Mouse (Mus musculus) frontal cortex, postnatal 25 days (tissue): Measurements from ENCODE around the gene Ntn5.
A peak's percentile ranks its signal among the peaks of the same experiment; 100 is the strongest.
"Not testable (repeated sequence)": the region's sequence is repeated elsewhere in the genome, so short reads cannot be mapped to it uniquely, and the experiment has no call there.

ENCODE experiments used
- DNase-seq, 2 experiments: peaks; one replicate each; pipeline ENCODE4 v3.0.0; 2022; ENCODE audit warnings: low spot score in 2 of 2

Gene Ntn5

DNA sequence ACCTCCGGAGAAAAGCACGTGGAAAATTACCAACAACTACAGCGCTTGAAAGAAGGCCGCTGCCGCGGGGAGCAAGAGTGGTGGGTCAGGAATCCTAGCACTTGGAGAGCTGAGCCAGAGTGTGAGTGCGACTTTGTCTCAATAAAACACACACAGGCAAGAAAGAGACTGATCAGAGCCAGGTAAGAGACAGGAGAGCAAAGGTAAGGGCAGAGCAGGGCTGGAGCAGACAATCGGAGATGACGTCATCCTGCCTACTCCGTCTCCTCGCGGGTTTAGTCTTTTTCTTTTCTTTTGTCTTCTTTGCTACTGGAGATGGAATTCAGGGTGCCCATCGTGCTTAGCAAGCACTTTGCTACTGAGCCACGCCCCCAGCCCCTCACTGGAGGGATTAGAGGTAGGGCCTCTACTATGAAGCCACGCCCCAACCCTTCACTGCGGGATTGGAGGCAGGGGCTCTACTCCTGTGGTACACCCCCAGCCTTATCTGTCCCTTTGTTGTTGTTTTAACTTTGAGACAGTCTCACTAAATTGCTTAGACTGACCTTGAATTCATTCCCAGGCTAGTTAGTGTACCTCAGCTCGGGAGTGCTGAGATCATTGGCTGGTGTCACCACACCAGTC is 29.3 kb upstream of the Ntn5 start:
- no peak for DNase-seq

DNA sequence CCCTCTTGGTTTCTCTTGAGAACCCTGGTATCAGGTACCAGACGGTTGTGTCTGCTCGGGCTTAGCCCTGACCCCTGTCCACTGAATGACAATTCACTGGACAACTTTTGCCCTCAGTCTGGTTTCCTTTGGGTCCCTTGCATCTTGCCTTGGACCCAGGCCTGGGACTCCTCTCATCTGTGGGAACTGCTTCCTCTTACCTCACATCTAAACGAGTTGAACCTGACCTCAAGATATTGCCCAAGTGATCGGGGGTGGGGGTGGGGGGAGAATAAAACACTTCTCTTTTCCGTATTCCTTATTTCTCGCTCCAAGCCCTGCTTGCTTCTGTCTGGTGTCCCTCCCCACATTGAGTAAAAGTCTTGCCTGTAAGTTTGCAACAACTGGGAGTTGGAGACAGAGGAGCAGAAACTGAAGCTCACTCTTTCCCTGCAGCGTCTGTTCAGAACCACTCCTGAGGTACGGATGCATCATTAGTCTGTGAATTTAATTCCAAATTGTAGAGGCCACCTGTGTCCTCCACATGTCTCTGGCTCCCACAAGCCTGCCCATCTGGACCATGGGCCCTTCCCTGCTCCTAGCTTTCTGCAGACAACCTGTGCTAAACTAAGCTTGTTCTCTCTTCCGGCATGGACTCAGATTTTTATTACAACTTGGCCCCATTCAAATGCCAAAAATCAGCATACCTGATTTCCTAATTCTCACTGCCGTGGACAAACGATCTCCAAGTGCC is 22.9 kb upstream of the Ntn5 start:
- no peak for DNase-seq

DNA sequence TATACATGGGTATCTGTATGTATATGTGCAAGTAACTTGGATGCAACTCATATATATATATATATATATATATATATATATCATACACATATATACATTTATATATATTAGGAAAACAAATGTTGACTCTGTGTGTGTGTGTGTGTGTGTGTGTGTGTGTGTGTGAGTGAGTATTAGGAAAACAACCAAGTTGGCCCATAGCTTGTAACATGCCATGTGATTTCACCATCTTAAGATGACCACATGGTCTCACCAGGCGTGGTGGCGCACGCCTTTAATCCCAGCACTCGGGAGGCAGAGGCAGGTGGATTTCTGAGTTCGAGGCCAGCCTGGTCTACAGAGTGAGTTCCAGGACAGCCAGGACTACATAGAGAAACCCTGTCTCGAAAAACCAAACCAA is 22.1 kb upstream of the Ntn5 start:
- not testable (repeated sequence) for DNase-seq

DNA sequence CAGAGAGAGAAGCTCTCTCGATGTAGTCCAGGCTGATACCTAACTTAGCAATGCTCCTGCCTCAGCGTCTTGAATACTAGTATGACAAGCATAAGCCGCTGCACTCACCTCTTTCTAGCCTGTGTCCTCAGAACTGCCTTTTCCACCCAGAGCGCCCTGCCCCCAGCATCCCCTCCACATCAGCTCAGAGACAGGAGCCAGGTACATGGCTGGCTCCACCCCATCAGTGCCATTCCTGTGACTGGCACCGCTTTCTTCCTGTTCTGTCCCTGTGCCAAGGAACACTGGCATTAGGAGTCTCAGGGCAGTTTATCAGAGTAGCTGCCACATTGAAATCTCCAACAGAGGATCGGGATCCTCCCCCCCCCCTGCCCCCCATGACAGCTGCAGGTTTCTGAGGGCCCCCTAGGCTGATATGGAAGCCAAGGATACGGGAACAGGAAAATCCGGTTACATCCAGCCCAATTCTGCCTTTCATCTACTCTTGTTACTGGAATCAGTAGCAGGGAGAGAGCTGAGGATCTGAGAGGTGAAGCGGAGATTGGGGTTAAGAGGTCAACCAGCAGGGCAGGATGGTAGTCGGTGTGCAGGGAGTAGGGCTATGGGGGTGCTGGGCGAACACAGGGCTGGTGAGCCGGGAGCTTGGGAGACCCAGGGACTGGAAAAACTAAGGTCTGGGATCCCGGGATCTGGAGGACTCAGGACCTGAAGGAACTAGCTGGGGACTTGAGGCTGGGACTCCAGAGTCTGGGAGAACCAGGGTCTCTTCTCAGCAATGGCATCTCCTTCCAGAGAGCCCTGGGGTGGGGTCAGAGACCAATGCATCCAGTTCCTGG is 18.3 kb upstream of the Ntn5 start:
- no peak for DNase-seq

DNA sequence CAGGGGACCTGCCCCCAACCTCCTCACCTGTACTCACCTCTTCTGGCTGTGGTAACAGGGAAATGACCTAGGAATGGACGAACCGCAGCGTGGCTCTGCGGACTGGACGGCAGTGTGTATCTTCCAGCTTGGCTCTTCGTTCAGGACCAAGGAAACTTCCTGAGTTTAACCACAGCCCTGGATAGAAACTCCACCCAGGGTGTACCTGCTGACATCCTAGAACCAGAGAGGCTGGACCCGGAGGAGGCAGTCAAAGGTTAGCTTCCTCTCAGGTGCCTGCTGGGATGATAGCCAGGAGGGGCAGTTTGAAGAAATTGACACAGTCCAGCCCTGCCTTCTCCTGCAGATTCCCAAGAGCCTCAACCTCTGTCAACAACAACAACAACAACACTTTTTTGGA is 17.7 kb upstream of the Ntn5 start, which contains the start of gene Fut2:
Fut2 (minus strand) TSS at position 234 of the 400 bp plus-strand sequence.
- no peak for DNase-seq

DNA sequence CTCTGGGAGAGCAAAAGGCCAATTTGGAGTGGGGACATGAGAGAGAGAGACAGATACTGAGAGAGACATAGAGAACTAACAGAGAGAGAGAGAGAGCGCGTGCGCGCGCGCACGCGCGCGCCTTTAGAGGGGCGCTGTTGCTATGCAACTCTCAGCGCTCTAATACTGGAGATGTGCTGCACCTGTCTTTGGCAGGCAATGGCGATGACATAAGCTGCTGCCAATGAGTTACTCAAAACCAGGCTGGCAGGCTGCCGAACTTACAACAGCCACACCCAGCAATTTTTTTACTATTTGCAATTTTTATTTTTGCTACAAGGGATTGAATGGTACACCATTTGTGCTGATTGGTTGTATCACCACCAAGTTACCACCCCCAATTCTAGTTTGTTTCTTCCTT is 16.1 kb upstream of the Ntn5 start:
- no peak for DNase-seq

DNA sequence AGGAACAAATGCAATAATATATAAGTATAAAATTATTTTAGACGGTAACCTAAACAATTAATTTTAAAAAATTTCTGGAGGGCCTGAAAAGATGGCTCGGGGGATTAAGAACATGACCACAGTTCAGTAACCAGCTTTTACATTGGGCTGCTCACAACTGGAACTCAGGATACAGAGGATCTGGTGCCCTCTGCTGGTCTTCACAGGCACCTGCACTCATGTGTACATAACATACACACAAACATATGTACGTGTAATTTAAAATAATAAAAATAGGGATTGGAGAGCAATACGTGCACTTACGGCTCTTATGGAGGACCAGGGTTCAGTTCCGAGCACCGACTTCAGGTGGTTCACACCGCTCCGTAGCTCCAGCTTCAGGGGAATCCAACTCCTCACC is 14.9 kb upstream of the Ntn5 start:
- DNase-seq = no peak

DNA sequence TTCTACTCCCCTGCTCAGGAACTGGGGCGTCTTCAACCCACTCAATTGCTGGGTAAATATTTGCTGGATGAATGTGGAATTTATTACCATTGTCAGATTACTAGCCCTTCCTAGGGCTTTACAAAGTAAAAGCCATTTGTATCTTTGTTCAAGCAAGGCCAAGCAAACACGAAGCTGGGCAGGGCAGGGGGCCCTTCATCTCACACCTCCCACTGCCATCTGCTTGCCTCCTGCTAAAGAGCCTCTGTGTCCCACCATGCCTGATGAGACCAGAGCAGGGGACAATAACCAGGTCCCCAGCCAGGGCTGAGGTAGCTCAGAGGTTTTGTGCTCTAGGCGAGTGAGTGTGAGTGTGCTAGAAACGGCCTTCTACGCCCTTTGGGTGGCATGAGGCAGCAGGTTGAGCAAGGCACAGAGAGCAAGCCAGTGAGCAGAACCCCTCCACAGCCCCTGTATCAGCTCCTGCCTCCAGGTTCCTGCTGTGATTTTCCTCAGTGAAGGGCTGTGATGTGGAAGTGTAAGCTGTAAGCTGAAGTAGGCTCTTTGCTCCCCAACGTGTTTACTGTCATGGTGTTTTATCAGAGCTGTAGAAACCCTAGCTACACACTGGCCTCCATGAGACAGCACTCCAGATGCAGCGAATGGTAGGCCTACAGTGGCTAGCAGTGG is 6.1 kb upstream of the Ntn5 start:
- DNase-seq = no peak

DNA sequence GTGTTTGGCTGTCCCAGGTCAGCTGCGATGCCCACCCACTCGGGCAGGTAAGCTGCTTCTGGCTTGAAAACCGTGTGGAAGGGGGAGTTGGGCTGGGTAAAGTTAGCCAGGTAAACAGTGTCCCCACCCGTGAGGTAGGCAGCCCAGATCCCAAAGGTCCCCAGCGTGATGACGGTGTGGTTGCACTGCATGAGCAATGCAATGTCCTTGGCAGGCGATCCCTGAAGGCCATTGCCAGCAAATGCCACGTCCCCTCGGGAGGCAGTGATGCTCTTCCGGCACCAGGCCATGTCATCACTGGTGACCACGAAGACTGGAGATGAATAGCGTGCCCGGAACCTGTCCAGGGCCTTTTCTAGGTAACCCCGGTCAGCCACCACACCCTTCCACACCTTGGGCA is 5.3 kb upstream of the Ntn5 start:
- no peak for DNase-seq

DNA sequence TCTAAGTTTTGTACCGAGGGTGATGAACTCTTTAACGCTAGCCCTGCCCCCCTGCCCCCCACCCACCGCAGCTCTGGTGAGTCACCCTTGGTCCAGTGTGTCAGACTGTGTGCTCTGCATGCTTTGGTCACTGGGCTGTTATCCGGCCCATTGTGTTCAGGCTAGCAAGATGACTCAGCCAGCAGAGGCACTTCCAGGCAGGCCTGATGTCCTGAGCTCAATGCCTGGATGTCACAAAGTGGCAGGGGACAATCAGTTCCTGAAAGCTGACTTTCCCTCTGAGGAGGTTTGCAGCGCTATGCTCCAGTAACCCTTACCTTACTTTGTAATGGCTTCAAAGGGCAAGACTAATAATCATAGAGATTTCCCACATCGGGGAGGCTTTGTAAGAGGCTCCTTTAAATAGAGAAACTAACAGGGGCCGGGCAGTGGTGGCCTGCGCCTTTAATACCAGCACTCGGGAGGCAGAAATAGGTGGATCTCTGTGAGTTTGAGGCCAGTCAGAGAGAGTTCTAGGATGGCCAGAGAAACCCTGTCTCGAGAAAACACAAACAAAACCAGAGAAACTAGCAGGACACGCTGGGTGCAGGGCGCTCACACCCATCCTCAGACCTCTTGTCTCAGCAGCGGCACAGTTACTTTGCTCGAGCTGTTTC is 3.7 kb upstream of the Ntn5 start:
- no peak for DNase-seq

DNA sequence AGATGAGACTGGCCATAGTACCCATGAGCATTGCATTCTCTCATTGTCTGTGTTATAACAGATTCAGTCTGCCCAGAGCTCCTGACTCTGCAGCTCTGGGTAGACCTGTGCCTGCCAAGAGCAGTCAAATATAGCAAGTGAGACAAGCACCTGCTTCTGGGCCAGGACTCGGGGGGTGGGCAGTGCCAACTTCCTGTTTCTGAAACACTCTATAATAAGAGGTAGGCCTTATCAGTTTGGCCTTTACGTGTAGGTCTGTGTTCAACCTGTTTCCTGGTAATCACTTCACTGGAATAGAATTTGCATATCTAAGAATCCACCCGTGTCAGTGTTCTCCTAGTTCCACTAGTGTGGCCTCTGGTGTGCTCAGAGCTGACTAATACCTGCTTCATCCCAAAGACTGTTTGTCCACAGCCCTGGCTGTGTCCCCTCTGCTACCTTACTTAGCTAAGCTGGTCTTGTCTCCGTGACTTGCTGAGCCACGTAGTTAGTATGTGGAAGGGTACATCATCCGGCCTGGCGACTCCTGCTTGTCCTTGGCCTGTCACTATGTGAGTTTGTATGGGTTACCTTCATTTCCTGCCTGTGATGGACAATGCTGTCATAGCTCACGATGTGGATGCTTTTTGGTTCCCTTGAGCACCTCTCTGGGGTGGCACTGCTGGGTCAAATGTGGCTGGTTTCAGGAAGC is 2.6 kb upstream of the Ntn5 start:
- no peak for DNase-seq

DNA sequence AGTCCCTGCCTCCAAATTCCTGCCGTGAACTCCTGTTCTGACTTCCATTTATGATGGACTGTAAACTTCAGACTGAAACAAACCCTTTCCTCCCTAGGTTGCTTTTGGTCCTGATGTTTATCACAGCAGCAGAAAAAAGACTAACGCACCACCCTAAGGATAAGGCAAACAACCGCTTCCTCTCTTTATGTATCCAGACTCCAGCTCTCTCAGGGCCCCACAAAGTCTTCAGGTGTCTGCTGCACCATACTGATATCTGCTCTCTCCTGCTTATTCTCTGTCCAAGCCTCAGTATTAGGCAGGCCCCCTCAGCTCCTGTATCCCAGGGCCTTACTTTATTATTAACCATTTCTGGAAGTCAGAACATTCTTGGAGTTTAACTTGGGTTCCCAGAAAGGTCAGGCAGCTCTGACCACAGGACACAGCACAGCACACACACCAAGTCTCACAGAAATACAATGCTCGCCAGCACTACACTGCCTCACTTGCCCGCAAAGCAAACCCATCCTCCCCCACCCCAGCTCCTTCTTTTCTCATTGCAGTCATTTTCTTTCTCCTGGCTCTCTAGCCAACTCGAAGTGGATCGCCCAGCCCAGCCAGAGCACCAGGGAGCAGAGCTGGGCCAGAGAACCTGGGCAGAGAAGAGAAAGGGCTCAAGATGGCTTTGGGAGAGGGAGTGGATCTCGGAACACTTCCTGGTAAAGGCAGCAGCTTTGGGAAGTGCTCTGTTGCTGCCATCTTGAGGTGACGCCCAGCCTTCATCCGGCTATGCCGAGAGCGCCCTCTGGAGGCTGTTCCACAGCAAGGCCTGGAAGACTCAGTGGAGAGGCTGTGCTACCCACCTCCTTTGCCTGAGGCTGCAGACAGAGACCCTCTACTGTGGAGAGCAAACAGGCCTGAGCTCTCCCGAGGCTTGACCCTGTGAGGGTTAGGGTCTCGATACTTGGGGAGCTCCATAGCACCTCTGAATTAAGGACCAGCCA is 1.4 kb upstream of the Ntn5 start:
- peak; percentile 73 to 80 for DNase-seq

DNA sequence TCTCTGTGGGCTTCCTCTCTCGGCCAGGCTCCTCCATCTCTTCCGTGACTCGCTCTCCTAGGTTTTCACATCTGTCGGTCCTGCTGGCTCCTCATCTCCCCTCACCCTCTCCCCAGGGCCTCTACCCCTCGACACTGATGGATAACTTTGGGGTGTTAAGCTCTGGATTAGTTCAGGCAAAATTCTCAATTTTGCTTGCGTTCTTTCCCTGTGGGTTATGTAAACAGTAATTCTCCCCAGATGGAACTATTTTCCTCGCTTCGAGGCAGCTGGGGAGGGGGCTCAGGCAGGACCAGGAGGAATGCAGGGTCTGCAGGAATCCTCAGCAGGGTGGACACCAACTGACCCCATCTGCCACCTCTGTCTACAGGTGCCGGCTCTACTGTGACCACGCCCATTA is 2.0 kb downstream of the Ntn5 start:
- DNase-seq = no peak

DNA sequence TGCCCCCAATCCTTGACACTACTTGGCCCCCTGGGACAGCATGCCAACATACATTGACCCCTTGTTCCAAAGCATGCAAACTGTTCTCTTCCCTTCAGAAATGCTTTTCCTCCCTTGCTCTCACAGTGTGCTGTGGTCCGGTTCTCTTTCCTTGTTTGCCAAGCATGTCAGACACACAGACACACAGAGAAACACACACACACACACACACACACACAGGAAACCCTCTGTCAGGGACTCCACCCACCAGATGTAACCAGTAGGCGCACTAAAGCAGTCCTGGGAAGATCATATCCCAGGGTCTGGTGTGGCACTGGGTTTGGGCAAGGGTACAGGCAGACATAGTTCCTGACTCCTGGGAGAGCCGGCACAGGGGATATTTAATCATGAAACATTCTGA is 3.0 kb downstream of the Ntn5 start:
- no peak for DNase-seq

DNA sequence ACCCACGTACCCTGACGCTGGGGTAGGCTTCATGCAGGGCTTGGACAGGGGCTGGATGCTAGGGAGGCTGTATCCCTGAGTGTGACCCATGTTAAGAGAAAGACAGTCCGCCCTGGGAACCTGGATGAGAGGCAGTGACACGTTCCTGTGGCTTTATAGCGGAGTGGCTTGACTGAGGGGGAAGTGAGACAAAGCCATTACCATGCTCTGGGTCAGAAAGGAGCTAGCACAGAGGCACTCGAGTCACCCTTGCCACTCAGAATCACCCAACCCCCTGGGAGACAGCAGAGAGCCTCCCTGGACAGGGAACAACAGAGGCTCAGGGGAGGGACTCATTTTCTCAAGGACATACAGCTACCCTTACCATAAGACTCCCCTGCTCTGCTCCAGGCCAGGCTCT is 5.3 kb downstream of the Ntn5 start:
- DNase-seq = no peak

DNA sequence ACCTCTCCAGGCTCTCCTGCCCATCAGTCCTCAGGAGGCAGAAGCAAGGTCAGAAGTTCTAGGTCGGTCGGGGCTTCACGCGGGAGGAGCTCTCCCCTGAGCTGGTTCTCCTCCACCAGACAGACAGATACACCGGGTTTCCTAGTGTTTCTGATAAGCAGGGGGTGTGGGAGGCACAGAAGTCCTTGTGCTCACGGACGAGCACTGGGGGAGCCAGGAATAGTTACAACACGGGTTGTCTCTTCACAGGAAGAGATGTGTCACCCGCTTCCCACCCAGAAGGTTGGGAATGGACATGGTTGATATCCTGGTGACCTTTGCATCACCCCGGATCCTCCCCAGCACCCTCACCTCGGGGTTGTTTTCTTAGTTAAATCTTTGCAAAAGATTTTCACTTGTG is 6.0 kb downstream of the Ntn5 start:
- no peak for DNase-seq

DNA sequence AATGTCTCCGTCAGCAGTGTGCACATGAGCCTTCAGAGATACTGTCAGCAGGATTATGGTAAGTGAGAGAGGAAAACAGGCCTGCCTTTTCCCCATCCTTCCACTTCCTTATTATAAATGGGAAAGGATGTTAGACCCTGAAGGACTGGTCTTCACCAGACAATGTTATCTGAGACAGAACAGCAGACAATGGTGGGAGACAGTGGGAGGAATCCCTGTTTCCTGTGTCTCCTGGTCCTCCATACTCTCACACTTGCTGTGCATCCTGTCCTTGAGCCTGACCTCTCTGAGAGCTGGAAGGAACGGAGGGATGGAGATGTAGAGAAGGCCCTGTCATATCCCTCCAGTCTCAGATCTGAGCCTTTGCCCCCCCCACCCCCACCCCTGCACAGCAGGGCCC is 8.5 kb downstream of the Ntn5 start:
- no peak for DNase-seq

DNA sequence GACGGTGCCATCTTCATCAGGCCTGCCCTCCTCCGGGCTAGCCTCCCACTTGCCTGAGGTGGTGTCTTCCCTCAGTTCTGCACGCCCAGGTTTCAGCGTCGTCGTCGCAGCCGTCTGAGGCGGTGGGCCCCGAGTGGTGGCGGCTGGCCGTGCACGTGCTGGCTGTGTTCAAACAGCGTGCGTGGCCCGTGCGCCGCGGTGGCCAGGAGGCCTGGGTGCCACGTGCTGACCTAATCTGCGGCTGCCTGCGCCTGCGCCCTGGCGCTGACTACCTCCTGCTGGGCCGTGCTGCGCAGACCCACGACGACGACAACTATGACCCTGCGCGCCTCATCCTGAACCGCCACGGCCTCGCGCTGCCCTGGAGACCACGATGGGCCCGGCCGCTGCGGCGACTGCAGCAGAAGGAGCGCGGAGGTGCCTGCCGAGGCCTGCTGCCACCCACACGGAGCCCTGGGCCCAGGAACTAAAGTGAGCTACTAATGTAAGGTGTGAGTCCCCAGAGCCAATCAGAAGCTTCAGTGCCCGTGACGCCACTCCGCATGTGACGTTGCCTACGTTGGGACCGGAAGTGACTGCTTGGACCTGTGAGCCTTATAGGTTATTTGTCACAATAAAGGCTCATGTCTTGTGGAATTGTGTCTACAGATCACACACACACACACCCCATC is 10.2 kb downstream of the Ntn5 start, which contains the start of gene Sec1:
Sec1 (minus strand) TSS at position 482 of the 671 bp plus-strand sequence.
- no peak for DNase-seq

DNA sequence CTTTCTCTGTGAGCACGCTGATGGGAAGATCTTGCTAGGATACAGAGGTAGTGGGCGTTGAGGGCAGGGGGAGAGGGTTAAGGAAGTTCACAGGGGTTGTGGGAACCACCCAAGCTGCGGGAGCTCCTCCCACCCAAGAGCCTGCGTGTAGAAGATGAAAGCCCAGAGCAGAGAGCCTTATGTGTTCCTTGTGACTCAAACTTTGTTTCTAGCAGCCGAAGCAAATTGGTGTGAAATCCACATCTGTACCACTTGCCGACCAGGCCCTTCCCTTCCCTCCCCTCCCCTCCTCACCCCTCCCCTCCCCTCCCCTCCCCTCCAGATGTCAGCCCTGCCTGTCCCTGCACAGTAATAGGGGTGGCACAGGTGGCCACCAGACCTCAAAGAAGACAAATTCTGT is 11.3 kb downstream of the Ntn5 start:
- no peak for DNase-seq
